Mouse (Mus musculus): ENCODE measurements at regions not wholly inside any gene's neighbourhood (a gene's known extent, or its start where the extent isn't known, plus 50 kb on each side); places are given as distances from the start of the nearest gene placed in this dataset.

GRCm38 (mm10) chrX:68245753-68246152 lies 324.5 kb upstream of the 4933436I01Rik start:
- peak in 1 of 2 experiments; percentile 5 for DNase-seq (ENCODE audit: low spot score in 2 of 2)
- intact Hi-C loops (cut with DNase I), result loop anchor here (10.0 kb wide), 1 partner anchor 59 kb away; no protein-coding TSS in a partner anchor

- intact Hi-C loops (cut with DNase I), result loop anchor here (10.0 kb wide), 1 partner anchor 61 kb away; no protein-coding TSS in a partner anchor
- no peak for DNase-seq (ENCODE audit: low spot score in 2 of 2)
Observed at GRCm38 (mm10) chrX:68243958-68244357, 322.7 kb upstream of the 4933436I01Rik start.
